Mouse (Mus musculus) embryonic fibroblast, embryonic 13.5 days (primary cell): ENCODE measurements around the gene Zzef1.

Source experiments
- CTCF ChIP-seq: IDR thresholded peaks from 2 replicates; pipeline ENCODE4 v1.5.1; 2011; ENCODE audit warnings: mild to moderate bottlenecking, control low read depth, low read length, moderate library complexity, borderline replicate concordance; ENCODE audit not compliant: insufficient read depth
- POLR2A ChIP-seq: IDR thresholded peaks from 2 replicates; pipeline ENCODE4 v1.6.1; 2011; ENCODE audit warnings: low read depth, mild to moderate bottlenecking, control low read depth, low read length, moderate library complexity

GRCm38 (mm10) chr11:72940208-72941143 lies 144.4 kb downstream of the Zzef1 start:
- TF ChIP-seq CTCF = peak; percentile 14; the same call in 1 of the 2 replicates
- no peak for TF ChIP-seq POLR2A
